Mouse (Mus musculus) embryo, embryonic 10 days (tissue): ENCODE data around the gene Hrg.
A peak's percentile ranks its signal among the peaks of the same experiment; 100 is the strongest.
"Not testable (repeated sequence)": the region's sequence is repeated elsewhere in the genome, so short reads cannot be mapped to it uniquely, and the experiment has no call there.

Experiments used
- DNase-seq: peaks from one replicate; pipeline ENCODE4 v3.0.0-alpha.2; 2015; ENCODE audit warnings: low spot score

Hrg gene

GRCm38 (mm10) chr16:22950840-22951395 lies at the start of gene Hrg:
TSS of gene Hrg (plus strand) at chr16:22951072.
- DNase-seq: no peak

GRCm38 (mm10) chr16:22901326-22901725 lies 49.5 kb upstream of the Hrg start:
- no peak for DNase-seq

GRCm38 (mm10) chr16:22909290-22909689 lies 41.6 kb upstream of the Hrg start:
- no peak for DNase-seq

GRCm38 (mm10) chr16:22911986-22912385 lies 38.9 kb upstream of the Hrg start:
- DNase-seq: no peak

GRCm38 (mm10) chr16:22912886-22913285 lies 38.0 kb upstream of the Hrg start:
- no peak for DNase-seq

- DNase-seq: no peak
These were observed 36.6 kb upstream of the Hrg start for GRCm38 (mm10) chr16:22914276-22914675.

- no peak for DNase-seq
These were observed 32.8 kb upstream of the Hrg start, which contains the start of gene Fetub for GRCm38 (mm10) chr16:22918034-22918433. TSS of gene Fetub (plus strand) at chr16:22918334.

- DNase-seq: peak; percentile 26
These were observed 32.1 kb upstream of the Hrg start for GRCm38 (mm10) chr16:22918664-22919312.

- DNase-seq: peak; percentile 25
These were observed 30.7 kb upstream of the Hrg start for GRCm38 (mm10) chr16:22919971-22920854.

- DNase-seq: no peak
These were observed 29.1 kb upstream of the Hrg start for GRCm38 (mm10) chr16:22921761-22922160.

- no peak for DNase-seq
These were observed 28.4 kb upstream of the Hrg start for GRCm38 (mm10) chr16:22922433-22922832.

GRCm38 (mm10) chr16:22929575-22929974 lies 21.3 kb upstream of the Hrg start:
- DNase-seq: no peak

- DNase-seq: no peak
These were observed 19.3 kb upstream of the Hrg start for GRCm38 (mm10) chr16:22931431-22932200.

- no peak for DNase-seq
These were observed 13.2 kb upstream of the Hrg start for GRCm38 (mm10) chr16:22937631-22938030.

- DNase-seq: no peak
These were observed 12.3 kb upstream of the Hrg start for GRCm38 (mm10) chr16:22938541-22938940.

- DNase-seq: no peak
These were observed 11.7 kb upstream of the Hrg start for GRCm38 (mm10) chr16:22939120-22939695.

- DNase-seq: not testable (repeated sequence)
These were observed 8.9 kb upstream of the Hrg start for GRCm38 (mm10) chr16:22941825-22942476.

GRCm38 (mm10) chr16:22947371-22947770 lies 3.5 kb upstream of the Hrg start:
- no peak for DNase-seq

GRCm38 (mm10) chr16:22953069-22953468 lies 2.2 kb downstream of the Hrg start:
- DNase-seq: peak; percentile 37

GRCm38 (mm10) chr16:22955397-22956084 lies 4.7 kb downstream of the Hrg start:
- peak; percentile 85 for DNase-seq

GRCm38 (mm10) chr16:22956085-22956439 lies 5.2 kb downstream of the Hrg start:
- peak; percentile 12 for DNase-seq
